Mouse (Mus musculus): ENCODE results near the gene Stub1. TPM values are rescaled to one million over a fixed set of nuclear protein-coding genes. Genes with fewer than 3 reads are reported as not detected.
A peak's percentile ranks its signal among the peaks of the same experiment; 100 is the strongest.

Gene Stub1
- polyA plus RNA-seq, 1 experiment from 2014 or later = 334 TPM

DNA sequence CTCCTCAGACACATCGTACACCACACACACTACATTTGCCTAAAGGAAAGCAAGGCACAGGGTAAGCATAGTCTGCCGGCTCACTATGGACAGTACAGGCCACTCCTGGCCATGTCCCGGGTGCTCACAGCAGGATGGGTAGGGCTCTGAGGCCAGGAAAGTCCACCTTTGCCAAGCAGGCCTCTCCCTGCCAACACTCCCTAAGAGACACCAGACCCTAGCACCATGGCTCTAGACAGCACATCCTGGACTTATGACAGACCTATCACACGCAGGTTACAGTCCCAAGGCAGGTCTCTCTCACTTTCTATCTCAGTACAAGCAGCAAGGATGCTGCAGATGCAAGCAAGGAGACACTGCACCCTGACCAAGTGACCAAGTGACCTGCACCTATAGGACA is 9.9 kb upstream of the Stub1 start:
- Histone ChIP-seq H3K27ac (ENCODE audit: low read depth, low read length) (no peak overlapping the region), H3K4me1 (ENCODE audit: control insufficient read depth, insufficient read depth, low read length) (peaks cover 10% of the 10 kb centered on the region), H3K9ac (ENCODE audit: low read length) (no peak overlapping the region; the same call in 1 of the 2 replicates), H3K9me3 (ENCODE audit: control insufficient read depth, low read length) (no peaks in the 10 kb centered on the region), H3K27me3 (ENCODE audit: control insufficient read depth, insufficient read depth, low read length) (no peaks in the 10 kb centered on the region), H3K4me3 (ENCODE audit: low read depth, low read length) (peak overlapping the region; percentile 93), H3K4me2 (ENCODE audit: low read depth) (peak overlapping the region; percentile 89), H3K36me3 (ENCODE audit: control insufficient read depth, insufficient read depth, low read length) (peaks cover 23% of the 10 kb centered on the region)
- WGBS = 94% methylated on average over 4 of the region's 4 CpGs
- DNase-seq (ENCODE audit: low spot score) (no peak), ATAC-seq (ENCODE audit: insufficient read depth, low FRiP score, low TSS enrichment) (no peak)

DNA sequence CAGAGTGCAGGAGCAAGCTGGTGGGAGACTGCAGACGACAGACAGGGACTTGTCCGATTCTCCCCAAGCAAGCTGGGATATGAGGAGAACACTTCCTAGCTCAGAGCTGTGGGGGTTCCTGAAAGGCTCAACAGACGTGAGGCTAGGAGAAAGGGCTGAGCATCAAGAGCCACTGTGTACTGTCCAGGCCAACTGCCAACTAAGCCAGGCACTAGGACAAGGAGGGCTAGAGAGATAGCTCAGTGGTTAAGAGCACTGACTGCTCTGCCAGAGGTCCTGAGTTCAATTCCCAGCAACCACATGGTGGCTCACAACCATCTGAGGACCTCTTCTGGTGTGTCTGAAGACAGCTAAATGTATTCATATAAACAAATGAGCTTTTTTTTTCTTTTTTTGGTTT is 9.3 kb upstream of the Stub1 start:
- ATAC-seq (ENCODE audit: insufficient read depth, low FRiP score, low TSS enrichment) (no peak), DNase-seq (ENCODE audit: low spot score) (no peak)
- 85% methylated on average over 3 of the region's 3 CpGs for WGBS
- Histone ChIP-seq H3K27me3 (ENCODE audit: control insufficient read depth, insufficient read depth, low read length) (no peaks in the 10 kb centered on the region), H3K36me3 (ENCODE audit: control insufficient read depth, insufficient read depth, low read length) (peaks cover 23% of the 10 kb centered on the region), H3K9me3 (ENCODE audit: control insufficient read depth, low read length) (no peaks in the 10 kb centered on the region), H3K27ac (ENCODE audit: low read depth, low read length) (no peak overlapping the region), H3K4me1 (ENCODE audit: control insufficient read depth, insufficient read depth, low read length) (peaks cover 16% of the 10 kb centered on the region), H3K4me3 (ENCODE audit: low read depth, low read length) (no peak overlapping the region), H3K9ac (ENCODE audit: low read length) (no peak overlapping the region), H3K4me2 (ENCODE audit: low read depth) (no peak overlapping the region)

DNA sequence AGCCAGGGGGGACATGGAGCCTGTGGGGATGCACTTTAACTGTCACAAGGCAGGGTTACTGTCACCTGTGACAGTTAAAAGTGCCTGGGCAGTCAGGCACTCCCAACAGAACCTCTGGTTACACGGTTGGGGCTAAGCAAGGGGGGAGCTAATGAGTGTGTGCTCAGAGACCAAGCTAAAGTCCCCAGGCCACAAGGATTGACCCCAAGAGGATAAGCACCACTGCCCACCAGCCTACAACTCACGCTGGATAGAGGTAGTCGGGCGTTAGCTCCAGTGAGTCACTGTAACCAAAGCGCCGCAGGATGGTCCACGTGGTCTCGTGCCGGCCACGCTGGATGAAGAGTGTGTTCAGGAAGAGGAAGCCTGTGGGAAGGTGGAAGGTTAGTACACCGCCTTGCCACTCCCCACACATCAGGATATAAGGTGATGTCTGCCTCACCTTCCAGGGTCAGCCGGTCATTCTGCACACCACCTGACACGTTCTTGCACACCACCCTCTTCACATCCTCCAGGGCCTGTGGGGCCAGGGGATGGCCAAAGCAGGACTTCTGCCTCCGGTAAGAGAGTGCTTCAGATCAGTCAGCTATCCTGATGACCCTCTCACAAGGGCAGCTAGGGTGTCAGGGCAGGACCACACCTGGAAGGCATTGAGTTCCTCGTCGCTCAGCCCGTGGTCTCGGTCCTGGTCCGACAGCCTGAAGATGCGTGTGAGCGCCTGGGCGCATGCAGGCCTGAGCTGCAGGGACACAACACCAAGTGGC is 8.1 kb upstream of the Stub1 start, which contains the start of gene Gm20683:
Gene Gm20683, minus strand, starts transcription at position 647 of the 764 bp plus-strand sequence.
- Histone ChIP-seq H3K4me1 (ENCODE audit: control insufficient read depth, insufficient read depth, low read length) (peaks cover 28% of the 10 kb centered on the region), H3K27me3 (ENCODE audit: control insufficient read depth, insufficient read depth, low read length) (no peaks in the 10 kb centered on the region), H3K4me3 (ENCODE audit: low read depth, low read length) (no peak within 1 kb of the TSS), H3K4me2 (ENCODE audit: low read depth) (no peak within 1 kb of the TSS), H3K36me3 (ENCODE audit: control insufficient read depth, insufficient read depth, low read length) (peaks cover 23% of the 10 kb centered on the region), H3K27ac (ENCODE audit: low read depth, low read length) (no peak within 1 kb of the TSS), H3K9me3 (ENCODE audit: control insufficient read depth, low read length) (no peaks in the 10 kb centered on the region), H3K9ac (ENCODE audit: low read length) (no peak within 1 kb of the TSS)
- 93% methylated on average over 22 of the region's 22 CpGs for WGBS
- ATAC-seq (ENCODE audit: insufficient read depth, low FRiP score, low TSS enrichment) (no peak), DNase-seq (ENCODE audit: low spot score) (no peak)

DNA sequence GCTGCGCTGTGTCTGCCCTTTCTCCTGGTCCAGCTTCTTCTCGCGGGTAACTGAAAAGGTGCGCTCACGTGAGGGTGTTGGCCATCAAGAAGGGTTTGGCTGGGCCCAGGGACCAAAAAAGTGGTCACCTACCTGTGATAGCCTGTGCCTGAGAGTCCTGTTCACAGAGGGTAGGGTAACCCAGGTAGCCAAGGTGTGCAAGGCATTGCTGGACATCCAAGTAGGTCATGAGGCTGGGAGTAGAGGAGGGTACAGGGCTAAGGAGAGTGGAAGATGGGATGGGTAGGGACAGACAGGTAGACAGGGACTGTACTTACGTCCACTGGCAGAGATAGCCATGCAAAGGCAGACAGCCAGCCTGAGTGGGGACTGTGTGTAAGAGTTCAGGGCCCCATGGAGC is 7.3 kb upstream of the Stub1 start:
- Histone ChIP-seq H3K27ac (ENCODE audit: low read depth, low read length) (no peak overlapping the region), H3K36me3 (ENCODE audit: control insufficient read depth, insufficient read depth, low read length) (peaks cover 23% of the 10 kb centered on the region), H3K4me1 (ENCODE audit: control insufficient read depth, insufficient read depth, low read length) (peaks cover 30% of the 10 kb centered on the region), H3K9ac (ENCODE audit: low read length) (no peak overlapping the region), H3K27me3 (ENCODE audit: control insufficient read depth, insufficient read depth, low read length) (no peaks in the 10 kb centered on the region), H3K9me3 (ENCODE audit: control insufficient read depth, low read length) (no peaks in the 10 kb centered on the region), H3K4me2 (ENCODE audit: low read depth) (no peak overlapping the region), H3K4me3 (ENCODE audit: low read depth, low read length) (no peak overlapping the region)
- no peak for ATAC-seq (ENCODE audit: insufficient read depth, low FRiP score, low TSS enrichment)
- WGBS = 98% methylated on average over 6 of the region's 6 CpGs
- DNase-seq (ENCODE audit: low spot score) = no peak

DNA sequence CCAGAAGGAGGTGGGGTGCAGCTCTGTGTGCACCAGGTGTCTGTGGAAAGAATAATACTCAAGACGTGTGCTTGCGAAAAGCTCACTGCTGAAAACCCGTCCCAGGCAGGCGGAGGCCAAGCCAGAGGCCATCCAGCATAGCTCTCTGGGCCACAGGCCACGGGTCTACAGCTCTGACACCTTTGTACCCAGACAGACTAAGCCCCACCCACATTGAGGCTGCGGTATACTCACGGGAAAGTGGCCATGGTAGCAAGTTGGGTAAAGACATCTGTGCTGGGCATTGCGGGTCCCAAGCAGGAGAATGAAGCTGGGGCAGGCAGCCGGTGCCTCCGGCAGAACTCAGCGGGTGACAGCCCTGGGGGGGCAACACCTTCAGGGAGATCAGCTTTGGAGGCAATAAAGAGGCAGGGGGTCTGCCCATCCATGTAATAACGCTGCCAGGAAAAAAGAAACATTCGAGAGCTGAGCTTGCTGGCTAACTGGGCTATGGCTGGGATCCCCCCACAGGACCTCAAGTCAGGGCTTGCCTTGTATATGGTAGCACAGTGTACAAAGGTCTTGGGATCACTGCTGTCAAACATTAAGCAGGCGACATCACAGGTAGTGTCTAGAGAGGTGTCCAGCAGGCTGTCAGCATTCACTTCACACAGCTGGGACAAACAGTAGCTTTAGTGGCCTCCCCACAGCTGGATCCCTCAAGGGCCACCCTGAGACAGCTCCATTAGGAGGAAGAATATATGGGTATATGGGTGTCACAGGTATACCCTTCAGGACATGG is 6.4 kb upstream of the Stub1 start:
- Histone ChIP-seq H3K27ac (ENCODE audit: low read depth, low read length) (no peak overlapping the region), H3K4me2 (ENCODE audit: low read depth) (no peak overlapping the region), H3K9me3 (ENCODE audit: control insufficient read depth, low read length) (no peaks in the 10 kb centered on the region), H3K4me3 (ENCODE audit: low read depth, low read length) (no peak overlapping the region), H3K36me3 (ENCODE audit: control insufficient read depth, insufficient read depth, low read length) (peaks cover 27% of the 10 kb centered on the region), H3K4me1 (ENCODE audit: control insufficient read depth, insufficient read depth, low read length) (peaks cover 36% of the 10 kb centered on the region), H3K9ac (ENCODE audit: low read length) (no peak overlapping the region), H3K27me3 (ENCODE audit: control insufficient read depth, insufficient read depth, low read length) (no peaks in the 10 kb centered on the region)
- 87% methylated on average over 14 of the region's 14 CpGs for WGBS
- ATAC-seq (ENCODE audit: insufficient read depth, low FRiP score, low TSS enrichment) (no peak), DNase-seq (ENCODE audit: low spot score) (no peak)

DNA sequence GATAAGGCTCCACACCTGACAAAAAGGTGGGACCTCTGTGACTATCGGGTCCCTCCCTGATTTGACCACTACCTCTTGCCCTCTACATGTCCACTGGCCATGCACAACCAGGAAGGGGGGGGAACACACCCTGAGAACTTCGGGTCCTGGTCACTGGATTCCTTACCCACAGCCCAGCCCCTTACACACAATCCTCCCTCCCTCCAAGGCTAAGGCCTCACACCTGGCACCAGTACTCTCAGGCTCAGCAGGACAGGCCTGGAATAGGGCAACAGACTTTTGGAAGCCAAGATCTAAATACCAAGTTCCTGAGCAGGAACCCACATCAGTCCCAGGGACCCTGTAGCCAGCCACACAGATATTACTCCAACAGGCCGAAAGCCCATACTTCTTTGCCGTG is 5.7 kb upstream of the Stub1 start:
- H3K4me3 ChIP-seq (ENCODE audit: low read depth, low read length) = no peak overlapping the region
- no peak overlapping the region for H3K27ac ChIP-seq (ENCODE audit: low read depth, low read length)
- DNase-seq (ENCODE audit: low spot score) (no peak), ATAC-seq (ENCODE audit: insufficient read depth, low FRiP score, low TSS enrichment) (no peak)
- H3K4me1 ChIP-seq (ENCODE audit: control insufficient read depth, insufficient read depth, low read length) = peaks cover 44% of the 10 kb centered on the region
- H3K36me3 ChIP-seq (ENCODE audit: control insufficient read depth, insufficient read depth, low read length) = peaks cover 27% of the 10 kb centered on the region
- no peak overlapping the region for H3K9ac ChIP-seq (ENCODE audit: low read length)
- H3K9me3 ChIP-seq (ENCODE audit: control insufficient read depth, low read length) = no peaks in the 10 kb centered on the region
- no peaks in the 10 kb centered on the region for H3K27me3 ChIP-seq (ENCODE audit: control insufficient read depth, insufficient read depth, low read length)
- H3K4me2 ChIP-seq (ENCODE audit: low read depth) = no peak overlapping the region
- 86% methylated on average over 4 of the region's 4 CpGs for WGBS

DNA sequence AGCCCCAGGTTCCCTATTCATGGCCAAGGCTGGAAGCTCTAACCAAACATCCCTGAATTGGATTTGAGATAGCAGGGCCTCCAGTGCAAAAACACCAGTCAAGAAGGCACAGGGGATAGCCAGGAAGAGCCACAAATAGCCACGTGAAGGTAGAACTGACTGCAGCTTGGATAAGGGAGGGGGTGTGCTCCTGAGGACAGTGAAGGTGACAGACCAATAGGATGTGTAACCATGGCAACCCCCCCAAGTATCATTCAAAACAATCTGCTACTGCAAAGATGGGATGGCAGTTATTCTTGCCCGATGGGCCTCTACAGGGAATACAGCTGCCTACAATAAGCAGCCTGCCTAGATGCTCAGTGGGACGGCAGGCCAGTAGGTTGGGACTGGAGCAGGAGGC is 4.3 kb upstream of the Stub1 start:
- Histone ChIP-seq H3K27ac (ENCODE audit: low read depth, low read length) (peak overlapping the region; percentile 67), H3K36me3 (ENCODE audit: control insufficient read depth, insufficient read depth, low read length) (peaks cover 27% of the 10 kb centered on the region), H3K9ac (ENCODE audit: low read length) (peak overlapping the region; percentile 68; the same call in 1 of the 2 replicates), H3K4me3 (ENCODE audit: low read depth, low read length) (no peak overlapping the region), H3K27me3 (ENCODE audit: control insufficient read depth, insufficient read depth, low read length) (no peaks in the 10 kb centered on the region), H3K4me2 (ENCODE audit: low read depth) (peak overlapping the region; percentile 68; the same call in 1 of the 2 replicates), H3K4me1 (ENCODE audit: control insufficient read depth, insufficient read depth, low read length) (peaks cover 41% of the 10 kb centered on the region), H3K9me3 (ENCODE audit: control insufficient read depth, low read length) (no peaks in the 10 kb centered on the region)
- peak; percentile 31 for DNase-seq (ENCODE audit: low spot score)
- WGBS = 49% methylated on average over 3 of the region's 3 CpGs
- no peak for ATAC-seq (ENCODE audit: insufficient read depth, low FRiP score, low TSS enrichment)

DNA sequence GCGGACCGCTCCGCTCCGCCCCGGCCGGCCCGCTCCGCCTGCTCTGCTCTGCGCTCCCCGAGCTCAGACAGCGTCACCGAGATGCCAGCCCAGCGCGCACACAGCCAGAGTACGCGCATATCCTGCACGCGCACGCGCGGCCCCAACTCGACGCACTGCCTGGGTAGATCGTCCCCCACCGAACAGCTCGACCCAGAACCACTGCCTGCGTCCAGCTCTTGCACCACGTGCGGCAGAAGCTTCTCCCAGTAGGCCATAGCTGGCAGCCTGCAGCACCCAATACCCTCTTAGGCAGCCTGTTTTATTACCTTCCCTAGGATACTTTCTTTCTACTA is 3.8 kb upstream of the Stub1 start, which contains the start of gene Rhbdl1:
Gene Rhbdl1, minus strand, starts transcription at position 220 of the 335 bp plus-strand sequence.
- Histone ChIP-seq H3K4me3 (ENCODE audit: low read depth, low read length) (peak within 1 kb of the TSS; percentile 29), H3K4me1 (ENCODE audit: control insufficient read depth, insufficient read depth, low read length) (peaks cover 44% of the 10 kb centered on the region), H3K4me2 (ENCODE audit: low read depth) (peak within 1 kb of the TSS; percentile 68), H3K27ac (ENCODE audit: low read depth, low read length) (peak within 1 kb of the TSS; percentile 67), H3K9ac (ENCODE audit: low read length) (peak within 1 kb of the TSS; percentile 68), H3K9me3 (ENCODE audit: control insufficient read depth, low read length) (no peaks in the 10 kb centered on the region), H3K27me3 (ENCODE audit: control insufficient read depth, insufficient read depth, low read length) (no peaks in the 10 kb centered on the region), H3K36me3 (ENCODE audit: control insufficient read depth, insufficient read depth, low read length) (peaks cover 27% of the 10 kb centered on the region)
- WGBS = 2% methylated on average over 29 of the region's 29 CpGs
- ATAC-seq (ENCODE audit: insufficient read depth, low FRiP score, low TSS enrichment) (no peak), DNase-seq (ENCODE audit: low spot score) (peak; percentile 76)

Measured in neural tube, embryonic 11.5 days (tissue).